Mouse (Mus musculus): ENCODE results near the gene Rel. TPM values are rescaled to one million over a fixed set of nuclear protein-coding genes. Genes with fewer than 3 reads are reported as not detected.
A peak's percentile ranks its signal among the peaks of the same experiment; 100 is the strongest.

The Rel gene
- total and polyA plus RNA-seq, 3 experiments, result 1.6 to 9.7 (median 5.4) TPM

DNA sequence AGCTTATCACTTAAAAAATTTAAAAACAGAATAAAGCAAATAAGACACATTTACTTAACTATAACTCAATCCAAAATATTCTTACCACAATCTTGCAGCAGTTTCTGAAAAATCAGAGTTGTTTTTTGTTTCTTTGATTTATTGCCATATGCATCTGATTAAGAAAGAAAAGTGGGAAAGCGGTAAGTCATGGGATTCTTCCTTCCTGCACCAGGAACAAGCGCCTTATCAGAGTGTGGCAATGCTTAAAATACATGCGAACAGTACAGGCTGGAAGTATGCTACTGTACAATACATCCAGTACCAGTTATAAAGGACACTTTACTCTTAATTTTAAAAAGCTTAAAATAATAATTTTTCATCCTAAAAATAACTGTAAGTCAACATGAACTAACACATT is 26.4 kb downstream of the Rel start:
- no peak for DNase-seq

DNA sequence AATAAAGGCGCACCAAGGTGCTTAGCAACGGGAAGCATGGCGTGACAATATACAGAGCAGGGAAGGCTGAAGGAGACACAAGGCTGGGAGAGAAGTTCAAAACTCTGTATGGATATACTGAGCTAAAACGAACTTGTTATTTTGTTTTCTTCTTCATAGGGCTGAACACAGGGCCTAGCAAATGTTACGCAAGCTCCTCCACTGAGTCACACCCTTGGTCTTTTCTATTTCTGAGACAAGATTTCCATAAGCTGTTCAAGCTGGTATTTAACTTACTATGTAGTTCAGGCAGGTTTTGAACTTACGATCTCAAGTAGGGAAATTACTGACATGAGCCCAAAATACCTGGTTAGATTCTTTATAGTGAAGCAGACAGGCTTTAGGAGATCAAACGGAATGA is 29.4 kb downstream of the Rel start:
- DNase-seq, result no peak

DNA sequence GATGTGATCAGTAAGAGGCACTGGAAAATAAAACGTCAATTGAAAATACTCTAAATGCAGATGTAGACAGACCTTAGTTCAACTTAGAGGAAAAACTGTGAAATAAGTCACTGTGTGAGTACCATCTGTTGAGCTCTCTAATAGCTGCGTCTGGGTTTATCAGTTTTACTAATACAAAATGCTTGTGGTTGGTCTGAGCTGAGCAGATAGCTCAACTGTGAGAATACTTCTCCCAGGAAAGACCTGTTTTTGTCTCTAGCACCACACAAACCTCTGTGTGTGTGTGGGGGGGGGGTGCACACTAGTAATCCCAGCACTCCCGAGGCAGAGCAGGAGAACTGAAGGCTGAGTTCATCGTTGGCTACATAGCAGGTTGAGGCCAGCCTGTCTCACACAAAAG is 29.9 kb downstream of the Rel start:
- no peak for DNase-seq

DNA sequence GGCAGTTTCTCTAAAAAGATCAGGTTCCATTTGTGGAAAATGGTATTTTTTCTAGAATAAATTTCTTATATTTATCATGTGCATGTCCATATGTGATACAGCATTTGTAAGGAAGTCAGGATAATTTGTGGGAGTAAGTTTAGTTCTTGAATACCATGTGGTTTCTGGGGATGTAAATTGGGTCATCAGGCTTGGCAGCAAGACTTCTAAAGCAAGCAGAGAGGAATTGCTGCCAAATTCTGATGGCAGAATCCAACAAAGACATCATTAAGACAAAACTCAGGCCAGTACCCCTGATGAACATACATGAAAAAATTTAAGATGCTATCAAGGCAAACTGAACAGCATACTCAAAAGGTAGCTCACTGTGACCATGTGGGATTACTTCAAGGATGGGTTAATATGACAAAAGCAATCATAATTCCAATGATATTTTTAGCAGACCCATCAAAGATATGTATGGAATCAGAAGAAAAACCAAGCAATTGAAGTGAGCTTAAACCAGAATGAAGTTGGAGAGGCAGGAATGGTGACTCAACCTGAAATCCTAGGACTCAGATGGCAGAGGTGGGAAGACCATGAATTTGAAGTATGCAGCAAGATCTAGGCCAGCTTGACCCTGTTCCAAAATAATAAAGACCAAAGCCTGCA is 34.8 kb downstream of the Rel start:
- no peak for DNase-seq

DNA sequence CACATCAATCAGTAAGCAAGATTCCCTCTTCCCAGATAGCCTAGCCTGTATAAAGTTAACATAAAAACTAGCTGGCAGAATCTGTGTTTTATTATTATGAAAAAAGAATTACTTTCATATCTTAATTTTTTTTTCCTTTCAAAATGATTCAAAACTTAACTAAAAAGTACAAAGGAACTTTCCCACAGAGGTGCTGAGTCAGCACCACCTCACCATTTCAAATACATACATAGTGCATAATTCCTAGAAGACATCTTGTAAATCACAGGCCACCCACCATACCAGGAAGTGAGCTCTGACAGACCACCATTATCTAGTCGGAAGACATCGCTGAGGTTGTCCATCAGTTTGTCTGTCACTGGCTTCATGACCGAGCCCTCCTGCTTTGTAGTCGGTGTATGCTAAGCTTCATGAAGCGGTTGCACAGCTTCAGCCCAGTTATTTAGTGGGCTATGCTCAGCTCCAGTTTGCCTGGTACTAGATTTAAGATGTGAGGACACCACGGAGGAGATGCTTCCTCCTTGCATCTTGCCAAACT is 36.0 kb downstream of the Rel start:
- DNase-seq, result no peak

DNA sequence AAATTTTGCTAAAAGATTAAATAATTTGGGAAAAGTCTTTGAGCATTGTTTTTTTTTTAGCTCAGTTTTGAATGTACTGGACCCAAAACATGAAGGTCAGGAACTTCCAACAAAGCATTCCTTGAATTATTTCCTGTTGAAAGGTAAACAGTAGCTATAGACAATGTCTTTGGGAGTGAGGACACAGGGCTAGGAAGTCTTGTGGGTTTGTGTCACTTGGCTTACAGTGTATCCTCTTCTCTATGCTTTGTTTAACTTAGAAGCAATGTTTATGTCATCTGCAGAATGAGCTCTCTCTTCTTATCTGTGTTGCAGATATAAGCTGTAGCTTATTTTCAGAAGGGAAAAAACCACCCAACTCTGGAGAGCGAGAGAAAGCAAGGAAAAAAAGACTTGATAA is 37.9 kb downstream of the Rel start:
- no peak for DNase-seq

DNA sequence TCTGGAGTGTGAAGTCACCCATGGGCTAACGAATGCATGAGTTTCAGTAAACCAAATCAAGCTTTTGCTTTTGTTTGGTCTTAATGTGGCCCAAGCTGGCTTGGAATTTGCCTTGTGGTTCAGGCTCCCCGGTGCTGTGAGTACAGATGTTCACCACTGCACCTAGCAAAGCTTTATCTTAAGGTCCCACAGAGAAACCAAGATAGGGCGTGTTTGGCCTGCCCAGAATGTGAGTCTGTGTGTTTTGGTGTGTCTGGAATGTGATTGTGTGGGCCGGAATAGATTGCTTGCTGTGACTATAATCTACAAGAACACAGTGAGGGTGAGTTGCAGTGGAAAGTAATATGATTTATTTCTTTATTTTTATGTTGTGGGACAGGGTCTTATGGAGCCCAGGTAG is 40.6 kb downstream of the Rel start:
- DNase-seq, result no peak

DNA sequence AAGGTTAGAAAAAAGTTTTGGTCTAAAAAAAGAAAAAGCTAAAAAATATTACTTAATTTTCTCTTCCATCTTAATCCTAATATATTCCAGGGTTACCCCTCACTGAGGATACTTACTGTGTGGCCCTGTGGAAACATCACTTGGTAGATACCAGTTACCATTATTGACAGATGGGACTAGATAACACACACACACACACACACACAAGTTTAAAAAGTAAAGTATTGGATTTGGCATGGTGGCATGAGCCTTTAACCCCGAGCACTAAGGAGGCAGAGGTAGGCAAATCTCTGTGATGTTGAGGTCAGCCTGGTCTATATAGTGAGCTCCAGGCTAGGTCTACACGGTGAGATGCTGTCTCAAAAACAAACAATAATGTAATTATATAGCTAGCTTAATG is 42.6 kb downstream of the Rel start:
- DNase-seq, result no peak

DNA sequence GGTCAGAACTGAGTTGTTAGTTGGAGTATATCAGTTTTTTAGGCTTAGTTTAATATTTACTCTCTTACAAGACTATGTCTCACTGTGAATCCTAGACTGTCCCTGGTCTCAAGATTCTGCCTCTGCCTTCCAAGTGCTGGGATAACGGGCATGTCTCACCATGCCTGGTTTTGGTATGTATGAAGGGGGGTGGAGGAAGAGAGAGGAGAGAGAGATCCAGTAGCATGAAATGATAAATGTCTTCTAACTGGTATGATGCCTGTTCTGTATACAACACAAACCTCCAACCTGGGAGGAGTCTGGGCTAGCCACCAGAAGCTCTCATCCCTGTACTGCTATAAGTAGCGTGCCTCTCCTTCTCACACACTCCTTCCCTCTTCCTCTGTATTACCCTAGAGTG is 44.3 kb downstream of the Rel start:
- no peak for DNase-seq

DNA sequence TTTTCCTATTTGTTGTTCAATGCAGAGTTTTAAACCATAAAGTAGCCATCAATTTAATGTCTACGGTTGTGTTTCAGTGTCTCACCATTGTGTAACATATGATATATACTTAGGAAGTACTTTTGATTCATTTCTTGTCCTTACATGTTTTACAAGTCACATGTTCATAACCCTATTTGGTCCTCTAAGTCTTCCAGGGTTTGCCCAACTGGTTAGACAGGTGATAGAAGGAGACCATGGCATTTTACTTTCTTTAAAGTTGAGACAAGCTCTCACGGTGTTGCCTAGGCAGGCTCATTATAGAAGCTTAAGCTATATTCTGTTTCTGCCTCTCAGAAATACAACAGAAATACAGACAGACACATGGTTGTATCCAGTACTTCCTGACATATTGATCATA is 44.9 kb downstream of the Rel start:
- no peak for DNase-seq

DNA sequence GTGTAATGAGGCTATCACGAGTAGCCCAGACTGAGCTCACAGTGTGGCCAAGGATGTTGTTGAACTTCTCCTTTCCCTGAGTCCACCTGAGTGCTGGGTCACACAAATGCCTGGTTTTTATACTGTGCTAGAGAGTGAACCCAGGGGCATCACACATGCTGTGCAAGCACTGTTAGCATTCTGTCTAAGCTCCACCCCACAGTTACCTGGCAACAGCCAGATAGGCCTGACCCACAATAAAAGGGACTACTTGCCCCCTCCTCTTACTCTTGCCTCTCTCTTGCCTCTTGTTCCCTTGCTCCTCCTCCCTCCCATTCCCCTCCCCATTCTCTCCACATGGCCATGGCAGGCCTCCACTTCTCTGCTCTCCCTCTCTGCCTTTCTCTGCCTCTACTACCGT is 48.4 kb downstream of the Rel start:
- no peak for DNase-seq

DNA sequence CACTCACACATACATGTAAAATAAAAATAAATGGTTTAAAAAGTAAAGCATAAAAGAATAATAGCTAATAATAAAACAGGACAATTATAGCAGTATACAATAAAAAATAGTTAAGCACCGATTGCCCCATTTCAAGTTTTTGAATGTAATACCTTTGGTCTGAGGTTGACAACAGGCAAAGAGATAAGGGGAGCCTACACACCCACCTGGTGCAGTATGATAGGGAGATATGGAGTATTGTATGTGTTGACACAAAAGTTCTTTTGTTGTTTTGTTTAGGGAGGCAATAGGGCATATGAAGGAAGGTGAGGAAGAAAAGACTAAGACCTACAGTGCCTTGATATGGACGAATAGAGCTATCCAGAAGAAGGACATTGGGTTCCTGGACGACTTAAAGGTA is 50.9 kb downstream of the Rel start:
- no peak for DNase-seq

DNA sequence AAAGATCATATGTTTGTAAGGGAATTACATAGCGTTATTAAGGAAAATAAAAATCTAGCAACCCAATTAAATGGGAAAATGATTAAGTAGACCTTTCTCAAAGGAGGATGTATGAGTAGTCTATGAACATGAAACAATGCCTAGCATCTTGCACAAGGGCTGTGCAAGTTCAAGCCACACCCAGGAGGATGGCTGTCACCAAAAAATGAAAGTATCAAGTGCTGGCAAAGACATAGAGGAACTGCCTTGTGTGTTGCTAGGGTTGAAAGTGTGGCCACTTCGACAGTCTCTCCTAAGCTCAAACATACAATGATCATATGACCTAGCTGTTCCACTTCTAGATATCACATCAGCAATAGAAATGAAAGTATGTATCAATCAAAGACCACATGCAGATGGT is 51.9 kb downstream of the Rel start:
- no peak for DNase-seq

DNA sequence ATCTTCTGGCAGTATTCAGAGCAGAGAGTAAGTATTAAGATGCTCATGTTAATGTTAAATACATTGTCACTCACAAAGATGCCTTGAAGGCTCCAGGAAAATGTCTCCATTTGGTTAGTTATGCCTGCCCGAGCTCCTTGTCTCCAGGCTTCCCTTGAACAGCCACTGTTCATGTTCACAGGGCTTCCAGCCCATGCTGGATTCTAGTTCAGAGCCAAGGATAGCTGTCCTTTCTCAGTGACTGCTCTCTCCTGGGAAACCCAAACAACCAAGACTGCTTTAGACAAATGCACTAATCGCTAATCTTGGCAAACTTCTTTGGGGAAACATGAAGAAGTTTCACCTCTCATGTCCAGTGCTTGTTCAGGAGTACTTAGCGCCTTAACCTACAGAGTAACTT is 58.5 kb downstream of the Rel start:
- DNase-seq, result no peak

DNA sequence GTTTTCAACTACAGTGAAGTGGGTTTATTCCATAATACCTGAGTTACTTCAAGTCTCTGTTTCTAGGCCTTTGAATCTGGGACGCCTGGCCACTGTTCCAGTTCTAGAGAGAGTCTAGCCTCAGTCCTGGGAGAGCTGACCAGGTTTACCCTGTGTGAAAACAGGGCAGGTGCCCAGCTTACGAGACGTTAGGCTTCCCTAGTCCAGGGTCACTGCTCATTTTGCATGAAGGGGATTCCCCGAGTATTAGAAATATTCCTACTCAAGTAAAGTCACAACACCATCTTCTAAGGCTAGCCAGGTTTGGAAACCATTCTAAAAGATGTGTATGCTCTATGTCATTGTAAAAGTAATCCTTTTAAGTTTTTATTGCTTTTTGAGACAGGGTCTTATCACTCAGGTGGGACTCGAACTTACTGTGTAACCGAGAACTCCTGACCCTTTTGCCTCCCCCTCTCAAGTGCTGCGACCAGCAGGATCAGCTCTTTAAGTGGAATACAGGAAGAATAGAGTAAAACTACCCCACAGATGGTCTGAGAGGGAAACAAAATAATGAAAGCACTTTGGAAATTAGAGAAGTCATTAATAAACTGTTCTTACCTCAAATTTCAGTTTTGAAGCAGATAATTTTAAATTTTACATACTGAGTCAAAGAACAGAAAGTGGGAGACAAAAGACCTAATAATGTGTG is 66.0 kb downstream of the Rel start:
- no peak for DNase-seq

DNA sequence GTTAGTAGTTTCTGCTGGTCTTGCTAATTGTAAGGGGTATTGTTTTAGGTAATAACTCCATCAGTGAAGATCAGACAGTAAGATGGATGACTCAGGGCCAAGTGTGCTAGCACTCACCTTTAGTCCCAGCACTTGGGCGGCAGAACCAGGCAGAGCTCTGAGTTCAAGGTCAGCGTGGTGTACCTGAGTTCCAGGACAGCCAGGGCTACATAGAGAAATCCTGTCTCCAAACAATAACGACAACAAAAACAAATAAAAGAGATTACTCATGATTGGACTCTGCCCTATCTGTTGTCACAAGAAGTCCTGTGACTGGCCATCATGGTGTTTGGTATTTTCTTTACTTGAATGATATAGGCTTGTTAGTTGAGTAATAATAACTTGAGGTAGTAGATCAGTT is 68.9 kb downstream of the Rel start:
- no peak for DNase-seq

DNA sequence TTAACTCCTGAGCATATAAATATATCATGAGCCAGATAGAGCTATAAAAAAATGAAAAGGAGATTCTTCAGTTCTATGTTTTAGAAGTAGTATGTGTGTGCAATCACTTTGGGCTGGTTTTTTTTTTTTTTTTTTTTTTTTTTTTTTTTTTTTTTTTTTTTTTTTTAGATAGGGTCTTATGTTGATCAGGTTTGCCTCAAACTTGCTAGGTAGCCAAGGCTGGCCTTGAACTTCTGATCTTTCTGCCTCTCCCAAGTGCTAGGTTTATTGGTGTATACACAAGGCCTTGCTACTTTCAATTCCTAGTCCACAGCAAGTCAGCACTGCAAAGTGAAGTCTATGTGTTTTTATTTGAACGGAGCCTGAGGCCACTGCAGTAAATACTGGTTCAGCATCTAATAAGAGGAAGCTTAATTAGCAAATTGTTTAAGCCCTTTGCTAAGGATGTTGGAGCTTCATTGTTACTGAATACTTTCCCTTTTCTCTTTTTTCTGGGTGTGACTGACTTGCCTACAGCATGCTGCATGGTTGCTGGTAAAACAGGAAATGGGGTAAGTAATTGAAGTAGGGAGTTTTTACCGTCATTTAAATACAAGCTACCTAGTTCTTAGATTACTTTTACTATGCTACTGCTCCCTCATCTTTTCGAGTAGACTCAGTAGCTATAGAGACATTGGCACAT is 71.2 kb downstream of the Rel start:
- DNase-seq, result no peak

DNA sequence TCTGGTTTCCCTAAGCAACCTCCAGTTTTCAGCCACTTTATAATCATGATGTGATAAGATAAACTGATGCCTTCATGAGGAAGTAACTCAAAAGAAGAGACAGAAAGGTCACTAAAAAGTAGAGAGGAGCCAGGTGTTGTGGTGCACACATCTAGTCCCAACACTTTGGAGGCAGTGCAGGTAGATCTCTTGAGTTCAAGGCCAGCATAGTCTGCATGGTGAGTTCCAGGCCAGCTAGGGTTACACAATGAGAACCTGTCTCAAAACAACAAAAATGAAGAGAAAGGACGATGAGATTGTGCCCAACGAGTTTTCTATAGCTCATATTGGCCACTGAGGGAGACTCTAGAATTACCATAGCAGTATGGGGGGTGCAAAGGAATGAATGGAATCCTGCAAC is 72.2 kb downstream of the Rel start:
- no peak for DNase-seq

DNA sequence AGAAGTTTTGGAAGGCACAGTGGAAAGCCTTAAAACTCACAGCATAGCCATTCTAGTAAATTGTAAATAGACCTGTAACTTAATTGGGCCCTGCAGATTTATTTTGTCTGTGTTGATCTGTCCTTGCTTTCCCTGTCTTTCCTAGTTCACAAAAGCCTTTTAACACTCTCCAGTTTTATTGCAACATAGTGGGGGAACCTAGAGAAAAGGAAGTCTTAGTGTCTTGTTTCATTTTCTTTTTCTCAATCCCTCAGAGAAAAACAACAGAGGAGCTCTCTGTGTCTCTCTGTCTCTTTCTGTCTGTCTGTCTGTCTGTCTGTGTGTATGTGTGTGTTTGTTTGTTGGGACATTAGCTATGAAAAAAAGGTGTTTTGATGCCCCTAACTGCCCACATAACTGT is 74.9 kb downstream of the Rel start:
- no peak for DNase-seq

DNA sequence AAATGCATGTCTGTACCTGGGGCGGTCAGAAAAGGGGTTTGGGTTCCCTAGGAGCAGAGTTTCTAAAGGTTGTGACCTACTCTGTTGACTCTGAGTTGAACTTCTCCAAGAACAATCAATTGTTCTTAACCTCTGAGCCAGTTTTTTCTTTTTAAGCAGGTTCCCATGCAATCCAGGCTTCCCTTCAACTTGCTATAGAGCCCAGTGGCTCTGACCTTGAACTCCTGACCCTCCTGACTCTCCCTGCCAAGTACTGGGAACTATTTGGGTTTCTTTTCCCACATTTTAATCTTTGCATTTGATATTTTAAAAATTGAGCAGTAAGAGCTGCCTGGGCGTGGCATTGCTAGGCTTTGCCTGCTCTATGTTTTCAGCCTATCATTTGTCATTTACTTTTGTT is 77.5 kb downstream of the Rel start:
- peak; percentile 16 for DNase-seq

DNA sequence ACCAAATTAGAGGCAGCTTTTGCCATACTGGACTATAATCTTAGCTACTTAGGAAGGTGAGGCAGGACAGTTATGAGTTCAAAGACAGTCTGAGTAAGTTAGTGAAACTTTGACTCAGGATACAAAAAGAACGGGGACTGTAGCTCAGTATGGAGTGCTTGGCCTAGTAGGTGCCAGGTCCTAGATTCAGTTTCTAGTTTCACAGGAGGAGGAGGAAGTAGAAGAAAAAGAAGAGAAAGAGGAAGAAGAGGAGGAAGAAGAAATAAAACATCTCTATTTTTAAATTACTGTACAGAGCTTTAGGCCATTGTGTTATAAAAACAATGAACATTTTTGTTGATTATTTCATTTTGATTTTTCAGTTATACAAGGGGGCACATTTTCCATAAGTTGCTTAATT is 82.7 kb downstream of the Rel start:
- DNase-seq, result no peak

Data from adrenal gland, adult 2 months (tissue).